Comparison of ENCODE assay signal across 24 mouse cellular contexts in genomic region chr1:178840311-178840710, GRCm38 (mm10).
A peak's percentile ranks its signal among the peaks of the same experiment; 100 is the strongest.
DNase-seq lines count a peak whose midpoint lies in the region; ATAC-seq and TF ChIP-seq lines count a peak whose summit lies in the region.
"Had no signal": no experiment of that assay in that cellular context is flagged by ENCODE, and none has a peak within 500 bp of the region (broad histone marks: within the 10 kb centered on the region; RNA-seq: fewer than 3 reads in every experiment).

No protein-coding gene starts in this region.

- no peak for TF ChIP-seq CTCF in MEL (IDR thresholded peaks at IDR 0.05 in 2 of 3, conservative IDR thresholded peaks at IDR 0.05 in 1 of 3; ENCODE audit: control insufficient read depth in 1 of 3, insufficient read depth in 1 of 3, low read depth in 2 of 3, low read length in 3 of 3, poor library complexity in 1 of 3, severe bottlenecking in 1 of 3)

- no peak overlapping the region for H3K4me2 ChIP-seq in heart, embryonic 12.5 days
- H3K4me2 ChIP-seq: hindbrain, embryonic 14.5 days; midbrain, embryonic 13.5 days; neural tube, embryonic 12.5 days had no signal

- peaks cover 40% of the 10 kb centered on the region for H3K4me1 ChIP-seq in heart, embryonic 12.5 days (replicated peaks)
- peaks cover 0 to 5% of the 10 kb centered on the region in 2 experiments; a peak in 1 of 4 replicates for H3K4me1 ChIP-seq in MEL (ENCODE audit: control insufficient read depth in 1 of 2, insufficient read depth in 2 of 2, low read length in 2 of 2)
- H3K4me1 ChIP-seq: forebrain, embryonic 10.5 days had no signal

- DNase-seq in heart, adult 18-20 months = peak; percentile 55 to 76
- peak; percentile 76 for DNase-seq in MEL (ENCODE audit: low read depth, low spot score)
- DNase-seq in heart, adult 9 months (ENCODE audit: low spot score in 2 of 2) = peak; percentile 23 to 31
- peak; percentile 12 for DNase-seq in heart, postnatal 4 days
- DNase-seq in gastrocnemius, adult 18-20 months (ENCODE audit: low spot score) = no peak
- DNase-seq: adrenal gland, postnatal 36 days; cerebellum, adult 11 months; cerebellum, adult 9-11 months; gastrocnemius, postnatal 14 days; kidney, adult 2 months; kidney, postnatal 10 days; retina, postnatal 1 day; thymus, postnatal 25 days had no signal

- TF ChIP-seq POLR2A in MEL (IDR thresholded peaks at IDR 0.05; ENCODE audit: control insufficient read depth in 1 of 2, insufficient read depth in 1 of 2, low read depth in 1 of 2, low read length in 2 of 2, poor library complexity in 1 of 2) = no peak

- 45% methylated on average over 7 of the region's 7 CpGs for WGBS in heart, embryonic 12.5 days

- no peak overlapping the region for H3K27ac ChIP-seq in heart, embryonic 12.5 days (ENCODE audit: poor library complexity, severe bottlenecking)
- no peak overlapping the region for H3K27ac ChIP-seq in MEL (ENCODE audit: control insufficient read depth, low read depth, low read length)
- H3K27ac ChIP-seq: embryonic facial prominence, embryonic 10.5 days; forebrain, embryonic 10.5 days; hindbrain, embryonic 14.5 days; midbrain, embryonic 13.5 days; neural tube, embryonic 12.5 days had no signal

- no peak for ATAC-seq in heart, embryonic 12.5 days (ENCODE audit: insufficient number of reproducible peaks, low FRiP score)
- ATAC-seq in erythroblast, adult 5-6 weeks (replicated peaks; ENCODE audit: low FRiP score, poor library complexity, severe bottlenecking) = no peak
- no peak for ATAC-seq in megakaryocyte-erythroid progenitor cell, adult 5-6 weeks (replicated peaks; ENCODE audit: low FRiP score, low TSS enrichment, poor library complexity, severe bottlenecking)
- ATAC-seq: forebrain, embryonic 16.5 days; inflammation-experienced regulatory T-cells, adult 6 months; midbrain, embryonic 13.5 days; Patski had no signal

- H3K9ac ChIP-seq in heart, embryonic 12.5 days = no peak overlapping the region
- no peak overlapping the region for H3K9ac ChIP-seq in MEL (ENCODE audit: control insufficient read depth, low read depth, low read length, poor library complexity, severe bottlenecking)
- H3K9ac ChIP-seq: hindbrain, embryonic 14.5 days; midbrain, embryonic 13.5 days; neural tube, embryonic 12.5 days had no signal

- H3K79me2 ChIP-seq in MEL (ENCODE audit: control insufficient read depth, insufficient read depth, low read length, poor library complexity) = no peaks in the 10 kb centered on the region

- no peaks in the 10 kb centered on the region for H3K27me3 ChIP-seq in heart, embryonic 12.5 days (replicated peaks)
- no peaks in the 10 kb centered on the region for H3K27me3 ChIP-seq in MEL (ENCODE audit: control insufficient read depth in 1 of 2, insufficient read depth in 2 of 2, low read length in 2 of 2)
- H3K27me3 ChIP-seq: midbrain, embryonic 13.5 days; neural tube, embryonic 12.5 days; Patski had no signal

- no peaks in the 10 kb centered on the region for H3K9me3 ChIP-seq in heart, embryonic 12.5 days (replicated peaks)
- H3K9me3 ChIP-seq in MEL (replicated peaks; ENCODE audit: insufficient read depth, low read length) = no peaks in the 10 kb centered on the region
- H3K9me3 ChIP-seq: embryonic facial prominence, embryonic 10.5 days; forebrain, embryonic 10.5 days; midbrain, embryonic 13.5 days; neural tube, embryonic 12.5 days had no signal

- no peak for TF ChIP-seq RAD21 in MEL (IDR thresholded peaks at IDR 0.05; ENCODE audit: low read depth, low read length)

- H3K36me3 ChIP-seq in heart, embryonic 12.5 days = no peaks in the 10 kb centered on the region
- H3K36me3 ChIP-seq in MEL (ENCODE audit: control insufficient read depth in 1 of 2, insufficient read depth in 2 of 2, low read length in 2 of 2) = peaks cover 0 to 4% of the 10 kb centered on the region in 2 experiments; a peak in 2 of 4 replicates
- H3K36me3 ChIP-seq: embryonic facial prominence, embryonic 10.5 days; forebrain, embryonic 10.5 days; midbrain, embryonic 13.5 days; neural tube, embryonic 12.5 days had no signal

- no peak overlapping the region for H3K4me3 ChIP-seq in heart, embryonic 12.5 days
- H3K4me3 ChIP-seq in MEL (ENCODE audit: control insufficient read depth in 1 of 2, insufficient read depth in 1 of 2, low read depth in 2 of 2, low read length in 2 of 2) = no peak overlapping the region
- H3K4me3 ChIP-seq: embryonic facial prominence, embryonic 10.5 days; forebrain, embryonic 10.5 days; midbrain, embryonic 13.5 days; neural tube, embryonic 12.5 days had no signal

- peak; percentile 40 to 81 for TF ChIP-seq EP300 in MEL (IDR thresholded peaks at IDR 0.05; ENCODE audit: low read depth in 1 of 2, low read length in 2 of 2)

TF ChIP-seq in MEL, 35 proteins besides CTCF, POLR2A, EP300 and RAD21:
- TF ChIP-seq NELFE (IDR thresholded peaks at IDR 0.05; ENCODE audit: low read depth, low read length) (no peak), MEF2A (IDR thresholded peaks at IDR 0.05; ENCODE audit: extremely low read depth, insufficient replicate concordance, low read depth, low read length, poor library complexity, severe bottlenecking) (no peak), POLR2AphosphoS2 (IDR thresholded peaks at IDR 0.05; ENCODE audit: low read length) (no peak), MAZ (IDR thresholded peaks at IDR 0.05; ENCODE audit: low read depth, low read length) (no peak), TCF12 (IDR thresholded peaks at IDR 0.05; ENCODE audit: low read depth, low read length) (no peak; the same call in none of the 2 replicates), SIN3A (IDR thresholded peaks at IDR 0.05; ENCODE audit: low read length) (no peak), ETS1 (IDR thresholded peaks at IDR 0.05; ENCODE audit: low read depth, low read length) (0 out of 2 replicates have a peak, but pooled peaks have one; percentile 11), JUND (IDR thresholded peaks at IDR 0.05; ENCODE audit: low read depth, low read length) (0 out of 2 replicates have a peak, but pooled peaks have one; percentile 15), CHD2 (IDR thresholded peaks at IDR 0.05; ENCODE audit: low read length) (no peak), UBTF (IDR thresholded peaks at IDR 0.05; ENCODE audit: borderline replicate concordance, insufficient read depth, low read depth, low read length) (no peak), MYC (IDR thresholded peaks at IDR 0.05; ENCODE audit: low read depth, low read length) (peak; percentile 70), KAT2A (conservative IDR thresholded peaks at IDR 0.05; ENCODE audit: low read depth, low read length) (no peak), E2F4 (IDR thresholded peaks at IDR 0.05; ENCODE audit: borderline replicate concordance, low read depth, low read length) (no peak), HCFC1 (IDR thresholded peaks at IDR 0.05; ENCODE audit: low read depth, low read length) (no peak), POLR2AphosphoS5 (IDR thresholded peaks at IDR 0.05; ENCODE audit: borderline replicate concordance, low read depth, low read length) (no peak), NRF1 (IDR thresholded peaks at IDR 0.05; ENCODE audit: insufficient read depth, low read depth, low read length, poor library complexity, severe bottlenecking) (no peak), USF2 (IDR thresholded peaks at IDR 0.05; ENCODE audit: borderline replicate concordance in 1 of 2, insufficient read depth in 1 of 2, low read depth in 1 of 2, low read length in 2 of 2) (no peak), TAL1 (IDR thresholded peaks at IDR 0.05; ENCODE audit: low read length) (no peak; the same call in 1 of the 2 replicates), ZC3H11A (IDR thresholded peaks at IDR 0.05; ENCODE audit: low read depth, low read length) (no peak), RCOR1 (IDR thresholded peaks at IDR 0.05; ENCODE audit: low read depth, low read length) (peak; percentile 59), TBP (IDR thresholded peaks at IDR 0.05; ENCODE audit: low read depth, low read length) (0 out of 2 replicates have a peak, but pooled peaks have one; percentile 14), MAFK (IDR thresholded peaks at IDR 0.05; ENCODE audit: borderline replicate concordance, low read depth, low read length) (no peak), MYB (IDR thresholded peaks at IDR 0.05; ENCODE audit: low read depth, low read length) (no peak), ELF1 (IDR thresholded peaks at IDR 0.05; ENCODE audit: low read depth, low read length) (no peak), USF1 (IDR thresholded peaks at IDR 0.05; ENCODE audit: low read depth, low read length) (no peak), CHD1 (IDR thresholded peaks at IDR 0.05; ENCODE audit: low read depth, low read length) (no peak), ZNF384 (IDR thresholded peaks at IDR 0.05; ENCODE audit: low read depth, low read length) (no peak), MAX (IDR thresholded peaks at IDR 0.05; ENCODE audit: low read length) (peak; percentile 43; the same call in 1 of the 2 replicates), ZKSCAN1 (IDR thresholded peaks at IDR 0.05; ENCODE audit: low read depth, low read length) (no peak), BHLHE40 (IDR thresholded peaks at IDR 0.05; ENCODE audit: borderline replicate concordance, low read depth, low read length) (0 out of 2 replicates have a peak, but pooled peaks have one; percentile 10), GABPA (IDR thresholded peaks at IDR 0.05; ENCODE audit: low read depth, low read length) (no peak), MXI1 (IDR thresholded peaks at IDR 0.05; ENCODE audit: low read depth, low read length) (peak; percentile 38; the same call in 1 of the 2 replicates), GATA1 (IDR thresholded peaks at IDR 0.05; ENCODE audit: low read depth, low read length) (peak; percentile 92), SMC3 (IDR thresholded peaks at IDR 0.05; ENCODE audit: low read depth, low read length) (0 out of 2 replicates have a peak, but pooled peaks have one; percentile 25), ZMIZ1 (IDR thresholded peaks at IDR 0.05; ENCODE audit: low read depth, low read length) (no peak)
TF ChIP-seq in MEL: peak in this region for 10.
